Mouse (Mus musculus) myocyte (in vitro differentiated cells): ENCODE measurements around the gene Klf11.

Source experiments
- CEBPB ChIP-seq: IDR thresholded peaks from 2 replicates; pipeline ENCODE4 v1.6.1; 2011; ENCODE audit warnings: mild to moderate bottlenecking, moderate library complexity; ENCODE audit not compliant: poor library complexity, insufficient read depth, severe bottlenecking
- E2F4 ChIP-seq: IDR thresholded peaks from one replicate; pipeline ENCODE4 v1.6.1; 2011; ENCODE audit warnings: mild to moderate bottlenecking, control low read depth, moderate library complexity; ENCODE audit not compliant: insufficient read depth
- MAX ChIP-seq: IDR thresholded peaks from one replicate; pipeline ENCODE4 v1.6.1; 2011; ENCODE audit warnings: low read depth, mild to moderate bottlenecking, control low read depth
- MYOD1 ChIP-seq, 3 experiments: IDR thresholded peaks; one replicate each; pipeline ENCODE4 v1.6.1; 2011; ENCODE audit warnings: control low read depth in 2 of 3, low read depth in 2 of 3, mild to moderate bottlenecking in 2 of 3, moderate library complexity in 1 of 3; ENCODE audit not compliant: insufficient read length in 2 of 3, control insufficient read depth in 1 of 3
- MYOG ChIP-seq, 3 experiments: IDR thresholded peaks; one replicate each; pipeline ENCODE4 v1.6.1; 2011; ENCODE audit warnings: control low read depth in 2 of 3, low read depth in 2 of 3, mild to moderate bottlenecking in 2 of 3; ENCODE audit not compliant: insufficient read length in 2 of 3, control insufficient read depth in 1 of 3, insufficient read depth in 1 of 3
- POLR2A ChIP-seq: IDR thresholded peaks from one replicate; pipeline ENCODE4 v1.6.1; 2011; ENCODE audit warnings: low read depth, mild to moderate bottlenecking, control low read depth, moderate library complexity; ENCODE audit not compliant: insufficient read length
- POLR2AphosphoS2 ChIP-seq: IDR thresholded peaks from one replicate; pipeline ENCODE4 v1.6.1; 2011; ENCODE audit warnings: low read depth, control low read depth; ENCODE audit not compliant: insufficient read length
- REST ChIP-seq: IDR thresholded peaks from one replicate; pipeline ENCODE4 v1.6.1; 2011; ENCODE audit warnings: mild to moderate bottlenecking, control low read depth, moderate library complexity; ENCODE audit not compliant: insufficient read depth, insufficient read length
- TCF3 ChIP-seq: IDR thresholded peaks from one replicate; pipeline ENCODE4 v1.6.1; 2011; ENCODE audit warnings: low read depth, control low read depth; ENCODE audit not compliant: insufficient read length
- USF1 ChIP-seq: IDR thresholded peaks from one replicate; pipeline ENCODE4 v1.6.1; 2011; ENCODE audit warnings: low read depth, mild to moderate bottlenecking, control low read depth, moderate library complexity

DNA sequence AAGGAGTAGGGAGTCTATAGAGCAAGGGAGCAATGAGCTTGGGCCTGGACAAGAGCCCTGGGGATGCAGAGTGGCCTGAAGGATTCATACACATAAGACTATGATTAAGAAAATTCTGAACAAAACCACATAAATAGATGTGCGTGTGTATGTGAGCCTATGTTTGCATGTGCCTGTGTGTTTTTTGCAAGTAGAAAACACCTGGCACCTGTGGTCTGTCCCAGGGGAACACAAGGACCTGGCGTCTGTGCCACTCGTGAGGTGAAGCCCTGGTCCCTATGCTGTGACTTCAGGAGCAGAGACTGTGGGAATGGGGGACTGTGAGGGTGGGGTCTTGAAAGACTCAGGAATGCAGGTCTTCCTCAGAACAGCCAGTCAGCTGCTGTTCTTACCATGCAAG lies 16.4 kb upstream of the Klf11 start:
- TF ChIP-seq CEBPB, result no peak
- no peak for TF ChIP-seq MAX
- TF ChIP-seq POLR2A, result no peak
- TF ChIP-seq MYOG (IDR thresholded peaks at IDR 0.05; ENCODE audit: control insufficient read depth in 1 of 3, insufficient read depth in 1 of 3, insufficient read length in 2 of 3, low read depth in 2 of 3), result no peak
- TF ChIP-seq REST, result no peak
- no peak for TF ChIP-seq POLR2AphosphoS2
- no peak for TF ChIP-seq USF1
- no peak for TF ChIP-seq TCF3
- no peak for TF ChIP-seq E2F4
- no peak for TF ChIP-seq MYOD1 (IDR thresholded peaks at IDR 0.05; ENCODE audit: control insufficient read depth in 1 of 3, insufficient read length in 2 of 3, low read depth in 2 of 3)
